Mouse (Mus musculus) yolk sac, embryonic 10.5 days (tissue): ENCODE results near the gene Tnnc1.

ENCODE experiments used
- DNase-seq: peaks from one replicate; pipeline ENCODE4 v3.0.0-alpha.2; 2017; ENCODE audit warnings: low spot score

Gene Tnnc1

DNA sequence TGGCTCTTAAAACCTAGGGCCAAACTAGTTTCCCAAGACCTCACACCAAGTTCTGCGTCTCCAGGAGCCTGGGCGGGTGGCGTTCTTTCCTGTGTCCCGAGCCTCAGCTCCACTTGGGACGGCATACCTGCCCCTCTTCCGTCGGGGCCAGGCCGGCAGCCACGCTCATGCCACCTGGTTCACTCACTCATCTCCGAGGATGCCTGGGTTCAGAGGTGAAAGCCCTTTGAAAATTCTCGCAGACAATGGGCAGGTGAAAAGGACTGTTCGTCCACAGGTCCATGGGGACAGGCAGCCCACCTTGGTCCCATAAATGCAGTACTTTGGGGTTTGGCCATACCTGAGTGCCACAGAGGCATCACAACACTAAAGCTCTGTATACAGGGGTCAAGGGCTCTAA lies 23.9 kb upstream of the Tnnc1 start:
- DNase-seq, result no peak

DNA sequence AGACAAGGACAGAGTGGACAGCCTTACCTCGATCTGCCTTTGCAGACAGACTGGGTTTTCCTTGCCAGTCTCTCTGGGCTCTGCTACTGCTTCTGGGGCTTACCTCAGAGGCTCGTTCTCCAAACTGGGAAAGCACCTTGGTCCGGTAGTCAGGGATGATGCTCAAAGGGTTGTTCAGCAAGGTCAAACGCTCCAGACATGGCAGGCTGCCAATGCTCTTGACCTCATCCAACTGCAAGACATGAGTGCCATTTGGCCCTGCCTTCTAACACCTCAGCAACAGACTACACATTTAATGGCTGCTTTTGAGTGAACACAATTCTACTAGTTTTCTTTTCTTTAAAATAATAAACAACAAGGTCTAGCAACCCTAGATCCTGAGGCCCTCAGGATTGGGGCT lies 21.5 kb upstream of the Tnnc1 start:
- no peak for DNase-seq

DNA sequence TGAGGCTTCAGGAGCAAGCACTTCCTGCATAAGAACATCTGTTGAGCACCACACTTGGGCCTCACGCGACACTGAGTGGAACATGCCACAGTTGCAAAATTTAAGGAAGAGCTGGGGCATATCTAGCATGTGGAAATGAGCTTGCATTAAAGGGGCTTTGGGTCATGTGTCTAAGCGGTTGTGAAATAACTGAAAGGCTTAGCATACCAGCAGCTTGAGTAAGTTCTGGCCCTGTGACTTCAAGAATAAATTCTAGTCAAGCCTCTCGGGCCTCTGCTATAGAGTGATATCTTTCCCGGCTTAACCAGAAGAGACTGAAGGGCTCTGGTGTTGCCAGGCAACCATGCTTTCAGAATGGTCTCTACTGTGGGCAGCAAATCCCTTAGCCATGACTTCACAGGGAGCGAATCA lies 19.3 kb upstream of the Tnnc1 start:
- no peak for DNase-seq

DNA sequence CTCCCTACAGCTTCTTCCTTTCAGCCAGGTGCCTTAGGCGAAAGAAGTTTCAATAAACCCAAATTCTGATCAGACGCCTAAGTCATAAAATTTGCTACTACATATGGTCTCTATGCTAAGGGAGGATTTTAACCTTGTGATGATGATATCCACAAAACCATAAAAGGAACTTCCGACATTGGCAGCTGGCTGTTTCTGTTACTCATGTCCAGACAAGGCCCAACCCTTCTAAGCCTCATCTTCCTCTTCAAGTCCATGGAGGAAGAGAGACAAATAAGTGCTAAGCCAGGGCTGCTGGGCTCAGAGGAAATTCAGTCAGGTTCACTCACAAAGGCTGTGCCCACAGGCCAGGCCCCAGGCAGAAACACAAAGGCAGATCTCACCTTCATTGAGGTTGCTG lies 18.8 kb upstream of the Tnnc1 start:
- DNase-seq, result no peak

DNA sequence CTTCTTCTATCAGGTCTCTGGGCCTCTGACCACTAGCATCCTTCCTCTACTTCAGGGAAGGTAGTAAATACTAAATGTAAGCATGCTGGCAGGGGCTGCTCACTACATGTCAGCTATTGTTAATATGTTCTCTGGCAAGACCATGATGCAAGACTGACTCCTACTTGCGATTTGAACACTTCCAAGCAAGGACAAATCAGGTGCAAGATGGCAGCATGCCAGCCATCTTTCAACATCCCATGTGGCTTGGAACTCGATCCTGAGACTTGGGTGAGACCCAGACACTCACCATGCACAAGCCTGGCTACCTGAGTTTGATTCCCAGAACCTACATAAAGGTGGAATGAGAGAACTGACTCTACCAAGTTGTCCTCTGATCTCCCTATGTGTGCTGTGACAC lies 16.2 kb upstream of the Tnnc1 start:
- no peak for DNase-seq

- DNase-seq, result no peak
Observed at GRCm38 (mm10) chr14:31193791-31194190, 14.3 kb upstream of the Tnnc1 start.

DNA sequence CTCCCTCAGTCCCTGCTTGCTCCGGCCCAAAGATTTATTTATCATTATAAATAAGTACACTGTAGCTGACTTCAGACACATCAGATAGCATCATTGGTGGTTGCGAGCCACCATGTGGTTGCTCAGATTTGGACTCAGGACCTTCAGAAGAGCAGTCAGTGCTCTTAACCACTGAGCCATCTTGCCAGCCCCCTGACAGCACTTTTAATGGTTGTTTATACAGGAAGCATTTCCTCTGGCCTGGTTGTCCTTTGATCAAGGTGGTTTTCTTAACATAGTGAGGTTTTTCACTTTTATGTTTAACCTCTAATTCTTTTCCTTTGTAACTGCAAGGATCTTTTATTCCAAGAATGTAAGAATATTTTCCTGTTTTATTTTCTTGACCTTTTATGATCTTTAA lies 13.7 kb upstream of the Tnnc1 start:
- DNase-seq, result no peak

GRCm38 (mm10) chr14:31194891-31195513 lies 13.1 kb upstream of the Tnnc1 start:
- DNase-seq, result no peak

DNA sequence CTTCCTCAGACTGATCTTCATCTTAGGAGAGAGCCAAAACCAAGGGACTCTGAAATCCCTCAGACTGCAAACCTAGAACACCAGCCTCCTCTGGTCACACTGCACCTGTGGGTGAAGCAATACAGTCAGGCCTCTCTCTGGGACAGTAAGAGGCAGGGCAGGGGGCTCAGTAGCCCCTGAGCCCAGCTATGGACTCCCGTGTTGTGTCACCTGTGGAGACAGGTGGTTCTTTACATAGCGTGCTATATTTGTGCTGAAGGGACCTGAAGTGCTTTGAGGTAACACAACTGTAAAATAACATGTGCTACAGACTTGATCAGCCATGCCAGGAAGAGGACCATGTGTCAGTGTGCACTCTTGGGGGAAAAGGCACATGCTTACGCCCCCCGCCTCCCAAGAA lies 12.6 kb upstream of the Tnnc1 start:
- no peak for DNase-seq

GRCm38 (mm10) chr14:31195968-31196367 lies 12.1 kb upstream of the Tnnc1 start:
- DNase-seq, result no peak

GRCm38 (mm10) chr14:31197547-31198516 lies 10.3 kb upstream of the Tnnc1 start:
- DNase-seq, result no peak

DNA sequence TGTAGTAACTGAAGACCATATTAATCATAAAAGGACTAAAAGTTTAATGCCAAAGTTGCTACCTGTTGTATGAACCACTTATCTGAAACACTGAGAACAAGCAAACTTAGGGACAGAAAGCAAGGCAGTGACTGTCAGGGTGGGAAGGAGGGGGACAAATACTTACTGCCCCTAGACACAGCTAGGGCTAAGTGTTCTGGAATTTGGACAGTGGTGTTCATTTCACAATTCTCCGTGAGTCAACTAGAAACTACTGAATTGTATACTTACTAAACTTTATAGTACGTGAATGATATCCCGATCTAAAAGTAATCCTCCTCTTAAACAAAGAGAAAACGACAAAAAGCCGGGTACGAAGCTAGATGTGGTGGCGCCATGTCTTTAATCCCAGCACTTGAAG lies 8.5 kb upstream of the Tnnc1 start:
- no peak for DNase-seq

- no peak for DNase-seq
Observed at GRCm38 (mm10) chr14:31200038-31200437, 8.1 kb upstream of the Tnnc1 start.

DNA sequence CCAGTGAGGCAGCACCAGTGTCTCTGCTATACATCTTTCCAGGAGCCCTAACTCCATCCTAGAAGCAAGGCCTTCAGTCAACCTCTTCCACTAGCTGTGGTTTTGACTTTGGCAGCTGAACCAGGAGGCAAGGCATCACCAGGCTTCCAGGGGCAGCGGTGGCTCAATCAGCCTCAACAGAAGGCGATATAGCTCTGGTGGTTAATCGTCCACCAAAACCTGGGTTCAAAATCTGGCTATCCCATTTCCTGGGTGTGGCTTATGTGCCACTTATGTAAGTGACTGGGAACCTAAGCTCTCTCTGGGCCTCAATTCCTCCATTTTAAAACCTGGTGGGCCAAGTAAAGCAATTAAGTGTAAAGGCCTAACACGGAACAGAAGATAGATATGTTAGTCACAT lies 3.3 kb upstream of the Tnnc1 start:
- no peak for DNase-seq

DNA sequence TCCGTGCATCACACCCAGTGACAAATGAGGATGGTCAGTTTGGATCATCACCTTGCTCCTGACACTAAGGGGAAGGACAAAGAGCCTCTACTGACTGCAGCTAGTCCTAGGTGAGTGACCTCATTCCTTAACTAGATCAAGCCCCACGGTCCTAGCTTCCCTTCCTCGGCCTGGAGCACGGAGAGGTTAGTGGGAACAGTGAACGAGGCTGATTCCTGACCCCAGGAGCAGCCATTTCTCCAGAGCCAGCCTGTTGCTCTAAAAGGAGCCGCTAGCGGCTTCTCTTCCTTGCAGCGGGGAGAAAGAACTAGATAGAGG lies 2.9 kb upstream of the Tnnc1 start:
- no peak for DNase-seq

DNA sequence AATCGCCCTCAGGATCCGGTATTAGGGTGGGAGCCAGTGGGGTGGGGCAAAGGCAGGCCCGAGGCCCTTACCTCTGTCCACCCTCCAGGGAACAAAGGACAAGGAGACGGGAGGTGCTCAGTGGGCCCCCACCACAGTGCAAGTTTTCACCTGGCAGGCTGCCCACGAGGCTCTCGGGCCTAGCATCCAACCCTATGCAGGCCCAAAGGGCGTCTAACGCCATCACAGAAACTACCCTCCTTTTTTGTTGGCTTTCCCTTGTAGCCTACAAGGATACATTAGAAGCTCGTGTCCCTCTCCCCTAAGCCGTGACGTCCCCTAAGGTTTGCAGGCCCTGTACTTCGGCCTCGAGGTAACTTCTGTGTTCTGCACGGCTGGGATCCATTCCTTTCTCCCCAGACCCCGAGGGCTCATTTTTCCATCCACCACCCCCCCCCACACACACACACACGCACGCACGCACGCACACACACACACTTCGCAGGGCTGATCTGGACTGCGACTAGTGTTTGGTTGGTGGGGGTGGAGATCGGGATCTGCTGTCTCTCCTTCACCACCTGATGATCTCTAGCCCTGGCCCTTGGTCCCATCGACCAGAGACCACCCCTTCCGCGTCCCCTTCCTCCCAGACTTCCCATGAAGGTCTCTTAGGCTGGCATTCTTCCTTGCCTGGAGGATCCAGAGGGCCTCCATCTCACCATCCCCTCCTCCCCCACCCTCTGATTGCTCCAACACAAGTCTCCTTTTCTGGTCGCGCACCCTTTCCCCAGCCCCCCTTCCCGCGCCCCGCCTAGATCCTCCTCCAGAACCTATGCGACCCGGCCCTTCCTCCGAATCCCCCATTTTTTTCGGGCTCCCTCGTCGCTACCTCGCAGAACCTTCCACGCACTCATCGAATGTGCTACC lies 2.3 kb upstream of the Tnnc1 start:
- peak; percentile 68 for DNase-seq

- DNase-seq, result peak; percentile 94
Observed at GRCm38 (mm10) chr14:31206472-31206981, 1.6 kb upstream of the Tnnc1 start.

DNA sequence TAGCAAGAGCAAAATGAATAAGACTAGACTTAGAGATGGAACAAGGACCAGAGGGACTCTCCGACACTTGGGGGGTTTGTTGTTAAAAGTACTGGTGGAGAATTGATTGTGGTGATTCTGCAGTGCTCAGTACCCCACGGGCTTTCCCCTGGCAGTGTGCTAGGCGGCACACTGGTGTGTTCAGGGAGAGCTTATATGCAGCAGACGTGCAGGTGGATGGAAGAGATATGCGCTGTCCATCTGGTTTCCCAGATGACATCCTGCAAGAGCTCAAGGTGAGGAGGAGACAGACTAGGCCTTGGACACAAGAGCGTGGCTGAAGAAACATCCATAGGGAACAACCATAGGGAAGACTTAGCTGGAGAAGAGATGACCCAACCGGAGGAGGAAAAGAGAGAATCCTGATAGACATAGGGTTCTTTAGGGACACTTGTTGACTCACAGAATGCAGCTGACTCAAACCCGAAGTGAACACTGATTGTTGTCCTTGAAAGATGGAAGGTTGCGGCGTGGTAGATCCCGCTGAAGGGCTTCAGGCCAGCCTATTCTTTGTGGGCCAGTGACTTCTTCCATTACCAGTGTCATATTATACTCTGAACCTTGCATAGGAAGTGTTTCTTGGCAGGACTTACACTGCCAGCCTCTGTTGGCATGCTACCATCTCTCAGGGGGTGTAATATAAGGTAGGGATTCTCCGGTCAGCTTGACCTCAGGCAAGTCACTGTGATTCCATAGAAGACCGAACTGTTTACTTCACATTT lies 862 bp upstream of the Tnnc1 start:
- DNase-seq, result no peak

DNA sequence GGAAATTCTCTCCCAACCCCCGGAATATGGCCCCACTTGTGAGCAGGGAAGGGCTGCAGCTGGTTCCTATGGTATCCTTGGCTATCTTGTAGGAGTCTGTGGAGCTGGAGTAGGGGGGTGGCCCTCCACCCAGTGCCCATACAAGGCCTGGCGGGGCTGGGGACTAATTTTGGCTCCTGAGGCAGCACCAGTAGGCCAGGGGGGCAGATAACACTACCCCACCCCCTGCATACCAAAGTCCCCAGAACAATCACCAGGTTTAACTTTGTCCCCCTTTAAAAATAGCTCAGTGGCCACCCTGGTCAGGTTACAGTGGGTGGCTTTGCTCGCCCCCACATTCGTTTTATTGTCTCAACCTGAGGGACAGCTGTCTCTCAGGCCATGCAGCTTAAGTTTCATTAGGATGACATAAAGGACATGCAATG lies 1.0 kb downstream of the Tnnc1 start:
- no peak for DNase-seq

GRCm38 (mm10) chr14:31211854-31212253 lies 3.7 kb downstream of the Tnnc1 start:
- DNase-seq, result no peak

GRCm38 (mm10) chr14:31212499-31212898 lies 4.4 kb downstream of the Tnnc1 start:
- no peak for DNase-seq

- peak; percentile 45 for DNase-seq
Observed at GRCm38 (mm10) chr14:31213868-31214267, 5.8 kb downstream of the Tnnc1 start.
